Mouse (Mus musculus) stomach, embryonic 14.5 days (tissue): ENCODE results near the gene Marveld1. TPM values are rescaled to one million over a fixed set of nuclear protein-coding genes. Genes with fewer than 3 reads are reported as not detected.
A peak's percentile ranks its signal among the peaks of the same experiment; 100 is the strongest.

Source experiments
- ATAC-seq: fragments of 200-750 bp; cut with Nextera tagmentation; 2 replicates; pipeline ENCODE4 v1.8.0; 2017; ENCODE audit warnings: low read depth, moderate TSS enrichment; ENCODE audit not compliant: insufficient number of reproducible peaks, insufficient read depth, low FRiP score
- H3K27ac ChIP-seq: fragments of 300-500 bp; sonication (generic); 2 replicates; pipeline ENCODE4 v1.5.1; 2014; ENCODE audit warnings: mild to moderate bottlenecking, low read length, moderate library complexity, mixed read lengths
- H3K27me3 ChIP-seq: fragments of 300-500 bp; sonication (generic); 2 replicates; pipeline ENCODE4 v1.6.1; 2014; ENCODE audit warnings: low read length, control low read depth, mixed read lengths; ENCODE audit not compliant: control insufficient read depth, insufficient read depth
- H3K36me3 ChIP-seq: fragments of 300-500 bp; sonication (generic); 2 replicates; pipeline ENCODE4 v1.6.1; 2014; ENCODE audit warnings: mild to moderate bottlenecking, control low read depth, low read length, moderate library complexity, mixed read lengths; ENCODE audit not compliant: control insufficient read depth, insufficient read depth
- H3K4me1 ChIP-seq: fragments of 300-500 bp; sonication (generic); 2 replicates; pipeline ENCODE4 v1.6.1; 2014; ENCODE audit warnings: low read length, control low read depth, mixed read lengths; ENCODE audit not compliant: control insufficient read depth, insufficient read depth
- H3K4me2 ChIP-seq: fragments of 300-500 bp; sonication (generic); replicated peaks from 2 replicates; pipeline ENCODE4 v1.6.1; 2014; ENCODE audit warnings: low read depth, low read length, control low read depth
- H3K4me3 ChIP-seq: fragments of 300-500 bp; sonication (generic); 2 replicates; pipeline ENCODE4 v1.5.1; 2014; ENCODE audit warnings: low read depth, low read length, control low read depth
- H3K9ac ChIP-seq: fragments of 300-500 bp; sonication (generic); replicated peaks from 2 replicates; pipeline ENCODE4 v1.6.1; 2014; ENCODE audit warnings: low read depth, mild to moderate bottlenecking, control low read depth, low read length, moderate library complexity, mixed read lengths
- H3K9me3 ChIP-seq: fragments of 300-500 bp; sonication (generic); 2 replicates; pipeline ENCODE4 v1.6.1; 2016; ENCODE audit warnings: low read depth, low read length, control low read depth; ENCODE audit not compliant: control insufficient read depth
- WGBS: fragments of 180-500 bp; shearing (Covaris S2); extraction: QIAGEN DNeasy Blood & Tissue Kit; methylation state at CpG from one replicate; pipeline ENCODE4 v1.1.7; 2014; 5-methylcytosine and 5-hydroxymethylcytosine counted together
- polyA plus RNA-seq: library from polyadenylated mRNA; unstranded; fragments of >200 nt; fragmentation: Nextera tagmentation; extraction: Ambion mirVana; gene quantifications from 2 replicates; pipeline ENCODE4 v1.2.1, GENCODE M21; 2014

Gene Marveld1
- polyA plus RNA-seq, 1 experiment from 2014 or later: 15.6 TPM

- H3K9me3 ChIP-seq: no peaks in the 10 kb centered on the region
- ATAC-seq: peak; percentile 90
- peak overlapping the region; percentile 61 for H3K4me2 ChIP-seq
- H3K36me3 ChIP-seq: no peaks in the 10 kb centered on the region
- 0 out of 2 replicates have a peak overlapping the region, but pooled peaks have one; percentile 1 for H3K27ac ChIP-seq
- peaks cover 10% of the 10 kb centered on the region for H3K4me1 ChIP-seq
- peak overlapping the region; percentile 73 for H3K9ac ChIP-seq
- H3K27me3 ChIP-seq: no peaks in the 10 kb centered on the region
- H3K4me3 ChIP-seq: peak overlapping the region; percentile 96
- 2% methylated on average over 56 of the region's 56 CpGs for WGBS
These were observed 23.1 kb downstream of the Marveld1 start for GRCm38 (mm10) chr19:42170025-42170969.

- peaks cover 21% of the 10 kb centered on the region for H3K36me3 ChIP-seq
- H3K9me3 ChIP-seq: no peaks in the 10 kb centered on the region
- H3K4me2 ChIP-seq: no peak overlapping the region
- H3K4me3 ChIP-seq: no peak overlapping the region
- 79% methylated on average over 7 of the region's 7 CpGs for WGBS
- no peak for ATAC-seq
- H3K27ac ChIP-seq: no peak overlapping the region
- H3K27me3 ChIP-seq: no peaks in the 10 kb centered on the region
- H3K9ac ChIP-seq: no peak overlapping the region
- H3K4me1 ChIP-seq: no peaks in the 10 kb centered on the region
These were observed 29.6 kb downstream of the Marveld1 start for GRCm38 (mm10) chr19:42176841-42177240.

GRCm38 (mm10) chr19:42177461-42177860 is 30.3 kb downstream of the Marveld1 start:
- Histone ChIP-seq H3K4me2 (no peak overlapping the region), H3K9ac (no peak overlapping the region), H3K4me3 (no peak overlapping the region), H3K4me1 (no peaks in the 10 kb centered on the region), H3K27me3 (no peaks in the 10 kb centered on the region), H3K27ac (no peak overlapping the region), H3K9me3 (no peaks in the 10 kb centered on the region), H3K36me3 (peaks cover 24% of the 10 kb centered on the region)
- 84% methylated on average over 2 of the region's 2 CpGs for WGBS
- no peak for ATAC-seq

- Histone ChIP-seq H3K27me3 (no peaks in the 10 kb centered on the region), H3K9me3 (no peaks in the 10 kb centered on the region), H3K9ac (no peak overlapping the region), H3K4me3 (no peak overlapping the region), H3K27ac (no peak overlapping the region), H3K36me3 (peaks cover 40% of the 10 kb centered on the region), H3K4me2 (no peak overlapping the region), H3K4me1 (no peaks in the 10 kb centered on the region)
- 91% methylated on average over 14 of the region's 14 CpGs for WGBS
- ATAC-seq: no peak
These were observed 32.2 kb downstream of the Marveld1 start for GRCm38 (mm10) chr19:42179356-42179755.

GRCm38 (mm10) chr19:42182673-42183072 is 35.5 kb downstream of the Marveld1 start:
- Histone ChIP-seq H3K27ac (no peak overlapping the region), H3K27me3 (no peaks in the 10 kb centered on the region), H3K4me2 (no peak overlapping the region), H3K9ac (no peak overlapping the region), H3K4me1 (no peaks in the 10 kb centered on the region), H3K4me3 (no peak overlapping the region), H3K36me3 (peaks cover 48% of the 10 kb centered on the region), H3K9me3 (no peaks in the 10 kb centered on the region)
- no peak for ATAC-seq
- WGBS: 58% methylated on average over 6 of the region's 6 CpGs

GRCm38 (mm10) chr19:42189735-42190134 is 42.5 kb downstream of the Marveld1 start:
- H3K9ac ChIP-seq: no peak overlapping the region
- H3K4me1 ChIP-seq: no peaks in the 10 kb centered on the region
- no peaks in the 10 kb centered on the region for H3K9me3 ChIP-seq
- no peak overlapping the region for H3K27ac ChIP-seq
- no peaks in the 10 kb centered on the region for H3K27me3 ChIP-seq
- no peak overlapping the region for H3K4me2 ChIP-seq
- no peak for ATAC-seq
- 58% methylated on average over 4 of the region's 4 CpGs for whole genome bisulfite sequencing
- H3K36me3 ChIP-seq: peaks cover 21% of the 10 kb centered on the region
- no peak overlapping the region for H3K4me3 ChIP-seq

GRCm38 (mm10) chr19:42190494-42190893 is 43.3 kb downstream of the Marveld1 start:
- no peak overlapping the region for H3K4me2 ChIP-seq
- H3K27me3 ChIP-seq: no peaks in the 10 kb centered on the region
- H3K4me3 ChIP-seq: no peak overlapping the region
- no peak overlapping the region for H3K9ac ChIP-seq
- H3K9me3 ChIP-seq: no peaks in the 10 kb centered on the region
- ATAC-seq: no peak
- no peaks in the 10 kb centered on the region for H3K4me1 ChIP-seq
- 21% methylated on average over 5 of the region's 5 CpGs for WGBS
- H3K27ac ChIP-seq: no peak overlapping the region
- H3K36me3 ChIP-seq: peaks cover 17% of the 10 kb centered on the region

- Histone ChIP-seq H3K27ac (no peak overlapping the region), H3K4me1 (no peaks in the 10 kb centered on the region), H3K4me2 (no peak overlapping the region), H3K36me3 (peaks cover 17% of the 10 kb centered on the region), H3K9me3 (no peaks in the 10 kb centered on the region), H3K4me3 (no peak overlapping the region), H3K27me3 (no peaks in the 10 kb centered on the region), H3K9ac (no peak overlapping the region)
- ATAC-seq: no peak
- 77% methylated on average over 2 of the region's 2 CpGs for WGBS
These were observed 46.1 kb downstream of the Marveld1 start for GRCm38 (mm10) chr19:42193311-42193710.
